Mouse (Mus musculus) myocyte (in vitro differentiated cells): ENCODE measurements around the gene Thbs4.

Experiments
- MAX ChIP-seq: IDR thresholded peaks from one replicate; pipeline ENCODE4 v1.6.1; 2011; ENCODE audit warnings: low read depth, mild to moderate bottlenecking, control low read depth
- MYOD1 ChIP-seq, 3 experiments: IDR thresholded peaks; one replicate each; pipeline ENCODE4 v1.6.1; 2011; ENCODE audit warnings: control low read depth in 2 of 3, low read depth in 2 of 3, mild to moderate bottlenecking in 2 of 3, moderate library complexity in 1 of 3; ENCODE audit not compliant: insufficient read length in 2 of 3, control insufficient read depth in 1 of 3
- POLR2A ChIP-seq: IDR thresholded peaks from one replicate; pipeline ENCODE4 v1.6.1; 2011; ENCODE audit warnings: low read depth, mild to moderate bottlenecking, control low read depth, moderate library complexity; ENCODE audit not compliant: insufficient read length
- POLR2AphosphoS2 ChIP-seq: IDR thresholded peaks from one replicate; pipeline ENCODE4 v1.6.1; 2011; ENCODE audit warnings: low read depth, control low read depth; ENCODE audit not compliant: insufficient read length
- TCF3 ChIP-seq: IDR thresholded peaks from one replicate; pipeline ENCODE4 v1.6.1; 2011; ENCODE audit warnings: low read depth, control low read depth; ENCODE audit not compliant: insufficient read length
- USF1 ChIP-seq: IDR thresholded peaks from one replicate; pipeline ENCODE4 v1.6.1; 2011; ENCODE audit warnings: low read depth, mild to moderate bottlenecking, control low read depth, moderate library complexity

DNA sequence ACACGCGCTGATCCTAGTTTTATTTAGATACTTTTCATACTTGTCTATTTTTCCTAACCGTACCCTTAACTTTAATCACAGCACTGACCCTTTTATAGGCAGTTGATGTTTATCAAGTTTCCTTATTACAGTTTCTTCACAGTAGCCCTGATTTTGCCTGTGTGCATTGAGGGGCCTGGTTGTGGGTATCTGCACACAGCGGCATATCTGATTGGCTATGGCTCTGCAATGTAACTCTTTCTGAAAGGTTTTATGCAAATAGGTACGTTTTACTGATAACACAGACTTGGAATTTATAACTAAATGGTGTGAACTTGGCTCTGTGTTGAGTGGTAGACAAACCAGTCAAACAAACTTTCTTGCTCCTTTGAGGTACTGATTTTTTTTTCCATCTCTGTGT, 23.1 kb downstream of the Thbs4 start:
- TF ChIP-seq POLR2A (no peak), USF1 (no peak), MAX (no peak), MYOD1 (IDR thresholded peaks at IDR 0.05; ENCODE audit: control insufficient read depth in 1 of 3, insufficient read length in 2 of 3, low read depth in 2 of 3) (no peak), POLR2AphosphoS2 (no peak), TCF3 (no peak)
